Mouse (Mus musculus) cerebellum, adult 2 months (tissue): ENCODE data around the gene Enpp1. TPM values are rescaled to one million over a fixed set of nuclear protein-coding genes. Genes with fewer than 3 reads are reported as not detected.

Source experiments
- DNase-seq, 2 experiments: peaks; one replicate each; pipeline ENCODE4 v3.0.0; 2021
- H3K27ac ChIP-seq: fragments of 200-500 bp; 2 replicates; pipeline ENCODE4 v1.5.1; 2012; ENCODE audit warnings: low read length, control low read depth, inconsistent platforms; ENCODE audit not compliant: insufficient read depth
- H3K27me3 ChIP-seq: fragments of 200-500 bp; 2 replicates; pipeline ENCODE4 v1.6.1; 2012; ENCODE audit warnings: inconsistent platforms, mild to moderate bottlenecking, low read length, moderate library complexity; ENCODE audit not compliant: control insufficient read depth, insufficient read depth
- H3K4me1 ChIP-seq: fragments of 200-500 bp; 2 replicates; pipeline ENCODE4 v1.6.1; 2011; ENCODE audit warnings: low read length; ENCODE audit not compliant: control insufficient read depth, insufficient read depth
- H3K4me3 ChIP-seq: fragments of 200-500 bp; replicated peaks from 2 replicates; pipeline ENCODE3; 2011; ENCODE audit warnings: mild to moderate bottlenecking, low read depth, low read length, control low read depth; ENCODE audit not compliant: insufficient read depth
- CTCF ChIP-seq: fragments of 200-500 bp; IDR thresholded peaks from 2 replicates; pipeline ENCODE4 v1.5.1; 2011; ENCODE audit warnings: low read depth, mild to moderate bottlenecking, control low read depth, low read length, moderate library complexity, borderline replicate concordance; ENCODE audit not compliant: insufficient read depth
- POLR2A ChIP-seq: fragments of 200-500 bp; IDR thresholded peaks from 2 replicates; pipeline ENCODE4 v1.6.1; 2011; ENCODE audit warnings: low read length, control low read depth, borderline replicate concordance; ENCODE audit not compliant: insufficient read depth
- WGBS: fragments of 180-500 bp; shearing (Covaris S2); methylation state at CpG from one replicate; pipeline ENCODE4 v1.1.7; 2018; 5-methylcytosine and 5-hydroxymethylcytosine counted together
- polyA plus RNA-seq: library from polyadenylated mRNA; depleted of rRNA; stranded (reverse); fragments of >200 nt; gene quantifications from 2 replicates; pipeline ENCODE4 v1.2.3, GENCODE M21; 2012

Enpp1 gene
- polyA plus RNA-seq, 1 experiment = 4.0 TPM

GRCm38 (mm10) chr10:24631122-24631521, 80.8 kb downstream of the Enpp1 start:
- no peaks in the 10 kb centered on the region; the same call in 1 of the 2 replicates for H3K27me3 ChIP-seq

GRCm38 (mm10) chr10:24630469-24631081, 81.4 kb downstream of the Enpp1 start:
- H3K4me3 ChIP-seq = no peak overlapping the region
- 21% methylated on average over 18 of the region's 18 CpGs for WGBS
- H3K27me3 ChIP-seq = no peaks in the 10 kb centered on the region; the same call in 1 of the 2 replicates
- peak; percentile 26 to 57 for DNase-seq
- TF ChIP-seq POLR2A = no peak
- TF ChIP-seq CTCF = peak; percentile 78
- no peaks in the 10 kb centered on the region for H3K4me1 ChIP-seq
- H3K27ac ChIP-seq = no peak overlapping the region

More at GRCm38 (mm10) chr10:24631122-24631521, 80.8 kb downstream of the Enpp1 start:
- Histone ChIP-seq H3K4me3 (no peak overlapping the region), H3K4me1 (no peaks in the 10 kb centered on the region), H3K27ac (no peak overlapping the region)
- DNase-seq = no peak
- WGBS = 94% methylated on average over 5 of the region's 5 CpGs
- no peak for TF ChIP-seq POLR2A

- no peak for DNase-seq
- 84% methylated on average over 9 of the region's 9 CpGs for WGBS
- Histone ChIP-seq H3K4me3 (no peak overlapping the region), H3K27ac (no peak overlapping the region), H3K27me3 (no peaks in the 10 kb centered on the region; the same call in 1 of the 2 replicates), H3K4me1 (no peaks in the 10 kb centered on the region)
- TF ChIP-seq CTCF (no peak), POLR2A (no peak)
These were observed 82.8 kb downstream of the Enpp1 start for GRCm38 (mm10) chr10:24629086-24629720.

- Histone ChIP-seq H3K4me3 (no peak overlapping the region), H3K27ac (no peak overlapping the region), H3K4me1 (no peaks in the 10 kb centered on the region), H3K27me3 (no peaks in the 10 kb centered on the region; the same call in 1 of the 2 replicates)
- TF ChIP-seq CTCF (no peak), POLR2A (no peak)
- DNase-seq = no peak
- WGBS = 83% methylated on average over 9 of the region's 9 CpGs
These were observed 83.5 kb downstream of the Enpp1 start for GRCm38 (mm10) chr10:24628466-24628865.

DNA sequence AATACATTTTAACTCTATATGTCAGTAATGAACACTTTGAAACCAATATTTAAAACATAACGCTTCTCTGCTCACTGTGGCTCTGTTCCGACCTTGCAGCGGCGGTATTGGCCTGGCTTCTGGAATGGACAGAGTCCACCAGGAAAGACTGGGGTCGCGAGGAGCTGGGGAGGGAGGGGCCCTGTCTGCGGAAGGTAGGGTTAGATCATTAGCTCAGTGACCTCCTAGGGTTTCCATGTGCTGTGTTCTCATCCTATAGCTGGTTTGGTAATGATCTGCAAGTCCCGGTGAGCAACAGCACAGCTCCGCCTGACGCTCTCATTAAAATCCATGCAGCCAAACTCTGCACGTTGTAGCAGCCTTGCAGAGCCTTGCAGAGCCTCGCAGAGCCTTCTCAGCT, 84.7 kb downstream of the Enpp1 start:
- DNase-seq = no peak
- H3K4me3 ChIP-seq = no peak overlapping the region
- H3K27ac ChIP-seq = no peak overlapping the region
- 74% methylated on average over 12 of the region's 12 CpGs for WGBS
- no peaks in the 10 kb centered on the region; the same call in 1 of the 2 replicates for H3K27me3 ChIP-seq
- no peaks in the 10 kb centered on the region for H3K4me1 ChIP-seq
- TF ChIP-seq POLR2A (no peak), CTCF (no peak)

- no peak overlapping the region for H3K27ac ChIP-seq
- 32% methylated on average over 24 of the region's 24 CpGs for WGBS
- no peaks in the 10 kb centered on the region for H3K4me1 ChIP-seq
- peak; percentile 39 to 55 for DNase-seq
- no peak overlapping the region for H3K4me3 ChIP-seq
- no peaks in the 10 kb centered on the region; the same call in 1 of the 2 replicates for H3K27me3 ChIP-seq
- peak; percentile 74 for TF ChIP-seq CTCF
- no peak for TF ChIP-seq POLR2A
These were observed 86.8 kb downstream of the Enpp1 start for GRCm38 (mm10) chr10:24625060-24625701.

GRCm38 (mm10) chr10:24622586-24622985, 89.4 kb downstream of the Enpp1 start:
- H3K4me3 ChIP-seq = no peak overlapping the region
- no peaks in the 10 kb centered on the region for H3K4me1 ChIP-seq
- 31% methylated on average over 7 of the region's 7 CpGs for WGBS
- no peaks in the 10 kb centered on the region for H3K27me3 ChIP-seq
- DNase-seq = peak; percentile 19 to 31
- TF ChIP-seq CTCF = peak; percentile 79
- no peak for TF ChIP-seq POLR2A
- H3K27ac ChIP-seq = no peak overlapping the region
